ENCODE assay signal across 23 mouse cellular contexts in genomic region chr15:80731511-80731910, GRCm38 (mm10).
"Had no signal": no experiment of that assay in that cellular context is flagged by ENCODE, and none has a peak within 500 bp of the region (broad histone marks: within the 10 kb centered on the region; RNA-seq: fewer than 3 reads in every experiment).

No protein-coding gene starts in this region.

- H3K27ac ChIP-seq: intestine, embryonic 15.5 days; layer of hippocampus, adult 2 months; limb, embryonic 10.5 days; limb, embryonic 13.5 days; liver, embryonic 12.5 days; liver, embryonic 15.5 days; lung, embryonic 15.5 days; midbrain, embryonic 10.5 days; midbrain, embryonic 15.5 days; neural tube, embryonic 13.5 days; stomach, embryonic 15.5 days had no signal

- H3K27me3 ChIP-seq: intestine, embryonic 15.5 days; limb, embryonic 13.5 days; liver, embryonic 12.5 days; liver, embryonic 15.5 days; lung, embryonic 15.5 days; megakaryocyte, embryonic 14.5 days; midbrain, embryonic 15.5 days; neural tube, embryonic 13.5 days; stomach, embryonic 15.5 days had no signal

- H3K9ac ChIP-seq: intestine, embryonic 15.5 days; limb, embryonic 13.5 days; liver, embryonic 12.5 days; liver, embryonic 15.5 days; lung, embryonic 15.5 days; midbrain, embryonic 15.5 days; neural tube, embryonic 13.5 days; stomach, embryonic 15.5 days had no signal

- H3K4me2 ChIP-seq: intestine, embryonic 15.5 days; limb, embryonic 13.5 days; liver, embryonic 12.5 days; liver, embryonic 15.5 days; lung, embryonic 15.5 days; midbrain, embryonic 15.5 days; neural tube, embryonic 13.5 days; stomach, embryonic 15.5 days had no signal

- H3K4me1 ChIP-seq: intestine, embryonic 15.5 days; limb, embryonic 10.5 days; limb, embryonic 13.5 days; liver, embryonic 12.5 days; liver, embryonic 15.5 days; midbrain, embryonic 15.5 days had no signal

- DNase-seq: layer of hippocampus, adult 9-11 months; liver; lung, adult 18-20 months; lung, postnatal 10 days; lung, postnatal 36 days; retina, postnatal 1 day; right cerebral cortex, postnatal 25 days; spleen, adult 18-20 months; thymus, adult 2 months; thymus, postnatal 14 days; thymus, postnatal 4 days had no signal

- H3K4me3 ChIP-seq: intestine, embryonic 15.5 days; layer of hippocampus, adult 2 months; limb, embryonic 10.5 days; limb, embryonic 13.5 days; liver, embryonic 12.5 days; liver, embryonic 15.5 days; lung, embryonic 15.5 days; megakaryocyte, embryonic 14.5 days; midbrain, embryonic 10.5 days; midbrain, embryonic 15.5 days; neural tube, embryonic 13.5 days; stomach, embryonic 15.5 days had no signal

- H3K36me3 ChIP-seq: intestine, embryonic 15.5 days; limb, embryonic 10.5 days; limb, embryonic 13.5 days; liver, embryonic 12.5 days; liver, embryonic 15.5 days; lung, embryonic 15.5 days; midbrain, embryonic 10.5 days; midbrain, embryonic 15.5 days; neural tube, embryonic 13.5 days; stomach, embryonic 15.5 days had no signal

- ATAC-seq: intestine, embryonic 15.5 days; liver, embryonic 12.5 days; midbrain, embryonic 15.5 days had no signal

- H3K9me3 ChIP-seq: intestine, embryonic 15.5 days; limb, embryonic 10.5 days; limb, embryonic 13.5 days; liver, embryonic 12.5 days; liver, embryonic 15.5 days; lung, embryonic 15.5 days; megakaryocyte, embryonic 14.5 days; midbrain, embryonic 10.5 days; midbrain, embryonic 15.5 days; neural tube, embryonic 13.5 days; stomach, embryonic 15.5 days had no signal
